Mouse (Mus musculus): Measurements from ENCODE around the gene Krt75. TPM values are rescaled to one million over a fixed set of nuclear protein-coding genes. Genes with fewer than 3 reads are reported as not detected.

Krt75 gene
- not detected for total RNA-seq (2022)

DNA sequence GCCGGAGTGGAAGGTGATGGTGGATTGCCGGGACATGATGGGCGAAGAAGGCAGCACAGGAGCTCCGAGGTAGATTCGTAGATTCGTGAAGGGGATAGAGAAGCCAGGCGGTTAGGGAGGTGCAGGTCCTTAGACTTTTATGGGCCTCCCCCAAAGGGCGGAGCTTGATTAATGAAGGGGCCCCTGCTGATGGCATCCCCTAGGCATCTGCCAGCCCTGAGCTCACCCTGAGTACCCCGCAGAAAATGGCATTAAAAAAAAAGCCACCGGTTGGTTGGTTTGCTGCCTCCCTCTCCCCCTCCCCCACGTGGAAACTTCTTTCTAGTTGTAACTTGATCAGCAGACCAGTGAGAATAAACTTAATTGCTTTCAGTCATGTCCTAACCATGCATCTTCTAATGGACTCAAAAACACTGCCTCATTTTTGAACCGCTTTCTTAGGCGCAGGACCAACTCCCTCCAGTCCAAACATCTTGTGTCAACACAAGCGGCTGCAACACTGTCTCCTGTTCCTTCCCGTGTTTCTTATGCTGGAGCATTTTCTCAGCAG is at the start of gene Krt75:
Gene Krt75 (minus strand): TSS at position 109 of the 550 bp plus-strand sequence.
- DNase-seq (ENCODE audit: low spot score), result no peak

DNA sequence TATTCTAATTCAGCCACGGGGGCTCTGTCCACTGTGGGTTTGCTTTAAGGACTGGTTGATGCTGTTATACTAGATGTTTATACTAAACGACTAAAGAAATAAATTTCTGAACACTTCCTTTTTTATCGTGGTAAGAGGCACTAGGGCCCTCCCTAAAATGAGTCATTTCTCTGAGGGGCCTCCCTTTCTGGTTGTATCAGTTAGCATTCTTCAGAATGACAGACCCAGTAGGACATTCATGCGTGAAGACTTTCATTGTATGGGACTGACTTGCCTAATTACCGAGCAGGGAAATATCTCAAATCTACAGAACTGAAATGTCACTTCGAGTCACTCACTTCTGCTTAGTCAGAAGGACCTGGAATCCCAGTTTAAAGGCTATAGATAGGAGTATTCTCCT is 25.4 kb upstream of the Krt75 start:
- no peak for DNase-seq (ENCODE audit: low spot score)

DNA sequence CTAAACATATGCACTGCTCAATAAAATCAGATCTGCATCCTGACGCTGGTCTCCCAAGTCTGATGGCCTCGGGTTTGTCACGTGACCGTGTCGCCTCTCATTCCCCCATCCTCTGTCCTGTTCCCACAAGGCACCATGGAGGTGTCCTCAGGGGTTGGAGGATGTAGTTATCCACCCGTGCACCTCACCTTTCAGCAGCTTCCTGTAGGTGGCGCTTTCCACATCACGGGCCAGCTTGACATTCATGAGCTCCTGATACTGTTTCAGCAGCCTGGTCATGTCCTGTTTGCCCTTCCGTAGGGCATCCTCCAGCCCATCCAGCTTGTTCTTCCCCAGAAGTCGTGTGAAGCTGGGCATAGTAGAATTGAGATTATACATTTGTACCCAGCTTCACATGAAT is 14.5 kb upstream of the Krt75 start:
- no peak for DNase-seq (ENCODE audit: low spot score)

DNA sequence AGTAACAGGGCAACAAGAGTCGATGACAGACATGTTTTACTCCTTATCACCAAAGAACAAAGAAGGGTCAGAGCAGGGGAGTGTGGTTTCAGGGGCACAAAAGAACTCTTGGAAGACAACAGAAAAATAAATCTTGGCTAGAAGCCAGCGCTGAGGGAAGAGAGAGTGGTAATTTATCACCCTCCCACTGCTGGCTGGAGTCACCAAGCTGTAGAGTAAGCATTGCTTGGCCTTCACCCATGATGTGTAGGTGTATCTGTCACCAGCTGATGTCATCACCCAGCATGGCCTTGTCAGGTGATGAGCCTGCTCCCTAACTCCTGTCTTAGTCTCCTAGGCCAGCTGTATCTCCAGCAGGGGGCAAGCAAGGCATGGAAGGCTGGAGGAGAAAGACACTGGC is 10.8 kb upstream of the Krt75 start:
- DNase-seq (ENCODE audit: low spot score), result no peak

DNA sequence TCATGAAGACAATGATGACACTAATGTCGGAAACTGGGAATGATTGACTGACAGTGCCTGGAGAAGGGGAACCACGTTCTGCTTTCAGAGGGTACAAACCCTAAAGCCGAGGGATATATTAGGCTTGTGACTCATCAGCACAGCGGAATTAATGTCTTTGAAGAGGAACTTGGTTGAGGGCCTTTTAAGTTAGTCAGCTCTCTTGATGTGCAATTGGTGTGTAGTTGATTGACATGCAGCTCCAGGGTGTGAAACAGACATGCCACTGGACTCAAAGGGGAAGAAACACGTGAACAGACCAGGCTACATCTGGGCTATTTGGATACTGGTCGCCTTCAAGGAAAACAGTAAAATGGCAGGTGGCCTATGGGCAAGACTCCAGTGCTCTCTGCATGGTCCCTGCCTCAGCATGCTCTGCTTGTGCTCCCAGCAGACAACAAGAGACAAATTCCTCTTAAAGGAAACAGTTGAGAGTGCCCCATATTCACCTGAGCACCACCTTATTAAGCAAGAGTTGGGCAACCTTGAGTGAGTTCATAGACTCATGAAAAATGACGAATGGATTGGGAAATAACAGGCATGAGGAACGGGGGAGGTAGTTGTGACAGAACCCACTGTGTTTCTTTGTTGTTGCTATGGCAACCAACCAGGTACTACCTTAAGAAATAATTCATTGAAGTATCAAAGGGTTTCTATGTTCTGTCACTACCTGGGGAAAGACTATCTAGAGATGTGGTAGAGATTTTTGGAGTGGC is 9.7 kb upstream of the Krt75 start:
- DNase-seq (ENCODE audit: low spot score), result peak; percentile 21

DNA sequence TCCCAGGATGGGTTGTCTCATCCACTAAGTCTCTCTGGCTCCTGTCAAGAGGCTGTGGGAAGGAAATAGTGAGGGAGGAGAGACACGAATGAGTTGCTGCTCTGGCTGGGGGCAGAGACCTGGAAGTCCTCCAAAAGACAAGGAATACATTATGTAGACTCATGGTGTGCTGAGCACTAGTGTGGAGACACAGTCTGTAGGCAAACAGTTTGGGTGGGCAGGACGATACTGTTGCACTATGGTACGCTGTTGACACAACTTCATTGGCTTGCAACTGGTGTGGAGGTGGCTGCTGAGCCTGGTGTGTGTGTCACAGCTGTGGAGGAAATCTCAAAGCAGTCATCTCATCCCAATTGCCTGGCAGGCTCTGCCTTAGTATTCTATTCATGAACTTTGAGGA is 8.0 kb upstream of the Krt75 start:
- DNase-seq (ENCODE audit: low spot score), result no peak

DNA sequence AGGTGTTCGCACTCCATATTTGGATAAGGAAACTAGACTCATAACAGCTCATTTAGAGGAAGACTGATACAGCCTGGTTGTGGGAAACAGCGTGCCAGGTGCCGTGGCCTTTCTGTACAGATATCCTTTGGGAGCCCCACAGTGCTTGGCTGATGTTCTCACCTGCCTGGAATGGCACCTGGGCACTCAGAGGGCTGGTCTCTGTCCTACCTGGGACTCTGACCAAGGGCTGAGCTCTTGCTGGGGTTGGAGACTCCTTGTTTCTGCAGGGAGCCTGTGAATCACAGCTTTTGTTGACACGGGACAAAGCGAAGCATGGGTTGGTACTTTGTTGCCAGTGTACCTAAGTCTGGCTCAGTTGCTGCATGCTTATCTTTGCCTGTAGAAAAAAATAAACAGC is 1.8 kb upstream of the Krt75 start:
- DNase-seq (ENCODE audit: low spot score), result no peak

DNA sequence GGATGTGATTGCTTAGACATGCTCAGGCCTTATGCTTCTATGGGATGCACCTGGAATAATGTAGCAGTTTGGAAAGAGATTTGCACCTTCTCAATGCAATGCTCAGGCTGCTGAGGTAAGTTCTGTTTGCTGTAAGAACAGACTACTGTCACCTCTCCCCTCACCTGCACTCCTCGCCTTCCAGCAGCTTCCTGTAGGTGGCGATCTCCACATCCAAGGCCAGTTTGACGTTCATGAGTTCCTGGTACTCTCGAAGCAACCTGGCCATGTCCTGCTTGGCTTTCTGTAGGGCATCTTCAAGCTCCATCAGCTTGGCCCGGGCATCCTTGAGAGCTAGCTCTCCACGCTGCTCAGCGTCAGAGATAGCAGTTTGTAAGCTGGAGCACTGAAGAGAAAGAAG is 5.9 kb downstream of the Krt75 start:
- DNase-seq (ENCODE audit: low spot score), result no peak

DNA sequence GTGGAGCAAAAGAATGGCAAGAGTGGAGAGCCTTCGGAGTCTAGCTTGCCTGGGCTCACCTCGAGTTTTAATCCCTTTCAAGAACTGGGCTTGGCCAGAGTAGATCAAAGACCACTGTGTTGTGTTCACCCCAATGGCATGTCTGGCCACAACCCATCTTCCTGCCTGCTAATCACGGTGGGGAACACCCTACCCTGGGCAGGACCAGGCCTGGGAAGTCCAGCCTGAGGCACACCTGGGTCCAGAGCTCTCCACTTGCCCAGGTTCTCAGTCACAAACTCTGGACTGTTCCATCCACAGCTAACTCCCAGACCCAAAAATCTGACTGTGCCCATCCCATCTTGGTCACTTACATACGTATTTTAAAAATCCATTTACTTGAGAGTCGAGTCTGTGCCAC is 10.9 kb downstream of the Krt75 start, which contains the start of gene Krt90:
Gene Krt90 (minus strand): TSS at position 101 of the 400 bp plus-strand sequence.
- no peak for DNase-seq (ENCODE audit: low spot score)

DNA sequence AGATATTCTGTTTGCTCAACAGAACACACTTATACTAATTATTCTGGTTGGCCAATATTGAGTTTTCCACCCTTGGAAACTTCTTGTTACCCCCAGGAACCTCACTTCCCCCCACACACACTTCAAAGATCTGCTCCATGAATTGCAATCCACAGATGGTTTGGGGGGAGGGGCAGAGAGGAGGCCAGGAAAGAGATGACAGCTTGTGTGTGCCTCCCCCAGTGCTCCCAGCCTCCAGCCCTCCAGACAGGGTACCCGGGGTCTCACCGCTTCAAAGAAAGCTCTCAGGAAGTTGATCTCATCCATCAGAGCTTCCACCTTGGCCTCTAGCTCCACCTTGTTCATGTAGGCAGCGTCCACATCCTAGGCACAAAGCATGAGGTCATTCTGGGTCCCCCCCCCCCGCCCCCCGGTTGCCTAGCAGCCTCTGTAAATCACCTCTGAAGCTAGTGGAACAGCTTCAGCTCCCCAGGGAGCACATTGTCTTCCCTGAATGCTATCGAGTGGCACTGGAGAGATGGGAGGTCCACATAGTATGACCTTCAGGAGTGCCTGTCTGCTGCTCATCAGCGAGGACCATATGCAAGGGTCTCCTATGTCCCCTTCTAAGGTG is 15.6 kb downstream of the Krt75 start:
- DNase-seq (ENCODE audit: low spot score), result no peak

DNA sequence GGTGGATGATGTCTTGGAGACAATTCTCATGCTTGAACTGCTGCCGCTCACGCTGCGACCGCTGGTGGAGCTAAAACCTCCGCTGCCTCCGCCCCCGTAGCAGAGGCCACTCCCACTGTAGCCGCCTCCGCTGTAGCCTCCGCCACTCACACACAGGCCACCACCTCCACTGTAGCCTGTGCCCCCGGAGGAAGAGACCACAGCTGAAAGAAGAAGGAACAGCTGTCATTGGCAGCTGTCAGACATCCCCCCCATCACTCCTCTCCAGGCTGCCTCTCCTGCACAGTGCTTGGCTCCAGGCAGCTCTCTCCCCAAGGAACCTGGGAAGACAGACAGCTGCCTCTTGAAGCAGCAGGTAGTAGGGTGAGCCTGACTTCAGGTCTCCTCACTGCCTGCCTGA is 20.5 kb downstream of the Krt75 start:
- DNase-seq (ENCODE audit: low spot score), result no peak

DNA sequence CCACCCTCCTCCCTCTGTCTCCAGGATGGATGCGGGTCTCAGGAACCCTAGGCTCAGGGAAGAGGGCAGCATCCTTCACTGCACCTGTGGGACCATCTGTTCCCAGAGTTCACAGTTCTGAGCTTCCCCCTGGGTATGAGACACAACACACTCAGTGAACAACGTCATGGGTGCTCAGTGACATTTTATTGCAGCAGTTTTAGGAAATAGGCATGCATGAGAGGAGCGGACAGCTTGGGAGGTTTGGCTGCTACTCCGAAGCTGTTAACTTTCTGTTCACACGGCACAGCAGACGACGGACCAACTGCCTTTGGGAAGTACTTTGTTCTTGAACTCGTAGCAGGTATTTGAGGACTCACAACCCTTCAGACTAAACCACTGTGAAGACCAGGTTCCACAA is 21.5 kb downstream of the Krt75 start:
- DNase-seq (ENCODE audit: low spot score), result no peak

DNA sequence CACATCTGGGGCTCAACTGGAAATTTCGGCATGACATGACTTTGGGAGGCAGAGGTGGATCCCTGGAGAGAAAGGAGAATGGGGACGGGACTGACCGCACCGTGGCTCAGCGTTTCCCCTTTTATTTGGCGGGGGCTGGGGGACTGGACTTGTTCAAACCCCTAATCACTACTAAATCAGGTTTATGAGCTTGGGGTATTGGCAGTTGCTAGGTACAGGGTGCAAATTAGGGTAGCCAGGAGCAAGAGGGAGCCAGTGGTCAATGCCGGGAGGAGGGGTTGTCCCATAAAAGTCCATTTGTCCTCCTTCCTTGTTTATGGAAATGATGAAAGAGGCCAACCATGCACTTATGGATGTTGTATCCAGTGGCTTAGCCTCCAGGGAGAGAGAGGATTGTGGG is 23.1 kb downstream of the Krt75 start, which contains the start of gene Krt82:
Gene Krt82 (minus strand): TSS at position 101 of the 400 bp plus-strand sequence.
- no peak for DNase-seq (ENCODE audit: low spot score)

DNA sequence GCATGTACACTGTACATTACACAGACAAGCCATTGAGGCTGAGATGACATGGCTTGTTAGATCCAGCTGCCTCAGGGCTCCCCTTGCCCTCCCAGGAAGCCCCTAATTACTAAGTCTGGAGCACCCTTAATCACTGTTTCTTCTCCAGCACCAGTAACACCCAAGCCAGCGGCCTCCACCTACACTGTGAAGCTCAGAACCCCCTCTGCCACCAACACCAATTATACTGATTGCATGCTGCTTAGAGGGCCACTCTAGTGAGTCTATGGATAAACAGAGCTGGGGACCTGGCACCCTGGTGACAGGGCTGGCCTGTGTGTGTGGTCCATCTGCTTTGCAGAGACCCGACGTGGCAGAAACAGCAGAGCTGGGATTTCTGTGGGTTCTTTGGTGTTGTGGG is 29.2 kb downstream of the Krt75 start:
- DNase-seq (ENCODE audit: low spot score), result no peak

DNA sequence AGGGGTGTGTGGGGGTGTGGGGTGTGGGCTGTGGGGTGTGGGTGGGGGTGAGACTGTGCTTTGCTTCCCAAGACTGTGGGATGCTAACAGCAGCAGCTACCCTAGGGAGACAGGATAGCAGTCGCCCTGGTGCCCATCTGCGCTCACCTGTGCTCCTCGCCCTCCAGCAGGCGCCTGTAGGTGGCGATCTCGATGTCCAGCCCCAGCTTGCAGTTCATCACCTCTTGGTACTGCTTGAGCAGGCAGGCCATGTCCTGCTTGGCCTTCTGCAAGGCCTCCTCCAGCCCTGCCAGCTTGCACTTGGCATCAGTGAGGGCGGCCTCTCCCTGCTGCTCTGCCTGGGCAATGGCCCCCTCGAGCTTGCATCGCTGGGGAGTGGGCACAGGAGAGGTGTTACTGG is 31.2 kb downstream of the Krt75 start:
- no peak for DNase-seq (ENCODE audit: low spot score)

DNA sequence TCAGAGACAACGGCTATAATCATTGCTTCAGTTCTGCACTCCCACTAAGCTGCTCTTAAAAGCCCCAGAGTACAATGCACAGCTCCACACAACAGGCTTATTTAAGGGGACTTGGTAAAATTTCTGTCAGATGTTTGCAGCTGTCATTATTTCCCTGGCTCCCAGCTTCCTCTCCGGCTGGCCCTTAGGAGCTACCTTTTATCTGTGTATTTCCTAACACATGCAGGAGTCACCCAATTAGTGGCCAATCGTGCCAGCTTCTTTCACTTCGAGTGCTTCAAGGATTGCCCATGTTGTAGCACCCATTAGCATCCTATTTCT is 35.2 kb downstream of the Krt75 start:
- peak; percentile 6 for DNase-seq (ENCODE audit: low spot score)

DNA sequence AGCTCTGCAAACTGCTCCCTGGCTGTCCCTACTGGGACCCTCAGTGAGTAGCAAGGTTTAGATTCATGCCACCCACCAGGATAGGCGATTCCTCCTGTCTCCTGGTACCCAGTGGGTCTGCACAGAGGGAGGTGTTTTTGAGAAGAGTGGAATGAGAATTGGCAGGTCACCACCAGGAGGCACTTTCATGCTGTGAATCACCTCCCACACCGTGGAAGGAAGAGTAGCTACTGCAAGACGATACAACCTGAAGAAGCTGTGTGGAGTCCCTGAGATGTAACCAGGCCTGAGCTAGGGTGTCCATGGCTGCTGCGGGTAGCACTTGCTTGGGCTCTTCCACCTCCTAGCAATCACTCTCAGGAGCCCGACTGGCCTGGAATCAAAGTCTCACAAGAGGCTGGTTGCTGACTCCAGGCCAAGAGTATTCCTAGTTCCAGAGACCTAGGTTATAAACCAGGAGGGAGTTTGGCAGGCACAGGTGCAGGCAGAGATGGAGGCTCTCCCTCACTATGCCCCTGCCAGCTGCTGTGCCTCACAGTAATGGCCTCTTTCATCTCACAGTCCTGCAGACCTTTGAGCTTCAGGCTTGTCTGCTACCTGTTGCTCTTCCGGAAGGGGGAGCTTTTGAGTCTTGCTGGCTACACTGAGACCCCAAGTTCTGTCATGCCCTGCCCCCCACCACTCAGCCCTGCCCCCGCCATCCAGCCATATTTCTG is 35.7 kb downstream of the Krt75 start:
- no peak for DNase-seq (ENCODE audit: low spot score)

DNA sequence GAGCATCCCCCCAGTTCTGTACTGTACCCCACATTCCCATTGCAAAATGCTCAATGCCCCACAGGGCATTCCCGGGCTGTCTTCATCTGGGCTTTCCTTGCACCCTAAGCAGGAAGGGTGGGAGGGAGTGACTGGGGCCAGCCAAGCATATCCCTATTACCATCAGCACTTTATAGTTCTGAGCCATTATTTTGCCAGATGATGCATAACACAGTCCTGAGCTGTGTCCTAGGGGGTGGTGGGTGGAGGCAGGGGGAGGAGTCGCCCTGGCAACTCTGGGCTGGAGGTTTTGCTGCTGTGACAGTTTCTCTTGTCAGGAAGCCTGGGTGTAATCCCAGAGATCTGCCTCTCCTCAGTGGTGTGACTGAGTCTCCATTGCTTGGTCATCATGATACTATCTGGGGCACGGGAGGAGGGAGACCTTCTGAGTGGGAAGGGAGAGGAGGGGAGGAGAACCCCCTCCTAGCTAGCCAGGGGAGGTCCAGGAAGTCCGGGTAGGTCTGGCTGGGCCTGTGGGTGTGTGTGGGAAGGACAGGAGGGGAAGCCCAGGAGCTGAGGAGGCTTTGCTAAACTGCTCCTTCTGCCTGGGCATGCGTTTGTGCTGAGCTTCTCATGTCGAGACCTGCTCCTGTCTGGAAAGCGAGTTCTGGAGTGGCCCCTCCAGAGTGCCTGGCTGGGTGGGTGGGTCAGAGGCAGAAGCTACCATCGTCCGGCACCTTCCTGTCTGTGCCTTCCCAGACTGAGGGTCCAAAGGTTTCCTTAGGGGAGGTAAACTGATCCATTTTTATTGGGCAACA is 37.5 kb downstream of the Krt75 start:
- no peak for DNase-seq (ENCODE audit: low spot score)

DNA sequence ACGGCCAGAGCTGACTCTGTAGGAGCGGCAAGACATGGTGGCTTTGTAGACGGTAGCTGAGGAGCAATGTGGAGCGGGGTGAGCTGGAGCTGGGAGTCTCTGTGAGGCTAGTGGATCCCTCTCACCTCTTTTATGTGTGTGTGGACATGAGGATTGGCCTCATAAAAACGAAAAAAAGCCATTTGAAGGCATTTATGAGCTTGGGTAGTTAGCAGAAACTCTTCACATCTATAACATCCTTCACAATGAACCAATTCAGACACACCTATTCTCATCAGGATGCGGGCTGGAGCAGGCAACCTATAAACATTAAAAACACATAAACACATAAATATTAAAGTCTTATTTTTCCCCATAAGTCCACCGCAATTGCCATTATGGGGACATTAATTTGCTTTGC is 41.0 kb downstream of the Krt75 start, which contains the start of gene Krt84:
Gene Krt84 (minus strand): TSS at position 101 of the 400 bp plus-strand sequence.
- DNase-seq (ENCODE audit: low spot score), result no peak

DNA sequence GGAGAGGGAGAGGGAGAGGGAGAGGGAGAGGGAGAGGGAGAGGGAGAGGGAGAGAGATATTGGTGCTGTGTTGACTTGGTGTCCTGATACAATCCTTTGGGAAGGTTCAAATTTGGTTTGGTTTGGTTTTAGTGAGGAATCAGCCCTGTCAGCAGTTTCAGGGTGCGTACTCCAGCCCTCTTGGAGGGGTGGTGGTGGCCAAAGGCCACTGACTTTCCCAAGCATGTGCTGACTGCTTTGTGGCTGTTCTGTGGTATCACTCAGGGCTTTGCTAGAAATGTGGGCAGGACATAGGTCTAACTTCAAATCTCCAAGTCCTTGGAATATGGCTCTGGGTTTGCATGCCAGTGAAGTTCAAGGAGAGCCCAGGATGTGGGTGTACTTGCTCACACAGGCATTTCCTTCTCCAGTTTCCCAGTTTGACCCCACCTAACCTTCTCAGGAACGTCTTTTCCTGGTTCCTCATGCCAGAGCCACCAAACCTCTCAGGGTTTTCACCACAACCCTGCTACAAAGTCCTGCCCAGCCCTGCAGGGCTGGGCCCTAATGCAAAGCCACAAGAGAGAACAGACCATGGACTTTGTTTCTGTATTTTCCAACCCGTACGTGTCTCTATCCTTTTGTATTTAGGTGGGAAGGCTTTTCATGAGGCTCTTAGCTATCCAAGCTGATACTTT is 51.0 kb downstream of the Krt75 start:
- no peak for DNase-seq (ENCODE audit: low spot score)

DNA sequence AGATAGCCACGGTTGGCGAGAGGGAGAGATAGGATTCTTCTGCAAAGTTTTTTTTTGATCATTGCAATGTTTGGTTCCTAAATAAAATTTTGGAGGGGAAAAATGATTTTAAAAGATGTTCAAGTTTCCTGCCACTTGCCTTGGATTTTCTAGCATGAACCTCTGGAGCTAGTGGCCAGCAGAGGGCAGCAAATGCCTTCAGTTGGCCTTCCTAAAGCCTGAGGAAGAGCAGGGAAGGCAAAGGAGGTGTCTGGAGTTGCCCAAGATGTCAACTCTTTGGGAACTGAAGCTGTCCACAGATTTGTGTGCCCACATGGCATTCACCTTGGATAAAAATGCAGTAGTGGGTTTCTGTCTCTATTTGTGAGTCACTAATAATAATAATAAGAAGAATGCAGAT is 53.9 kb downstream of the Krt75 start:
- DNase-seq (ENCODE audit: low spot score), result peak; percentile 54
